In genomic region chr8:101020088-101020487, GRCm38 (mm10) we compare ENCODE assay signal across 10 mouse cellular contexts.
"Had no signal": no experiment of that assay in that cellular context is flagged by ENCODE, and none has a peak within 500 bp of the region (broad histone marks: within the 10 kb centered on the region; RNA-seq: fewer than 3 reads in every experiment).

No protein-coding gene starts in this region.

- ATAC-seq: lung, postnatal 0 days; midbrain, embryonic 16.5 days had no signal

- H3K27ac ChIP-seq: limb, embryonic 10.5 days; liver, embryonic 15.5 days; stomach, postnatal 0 days had no signal

- DNase-seq: kidney, adult 8-10 months; kidney, postnatal 25 days; layer of hippocampus, adult 9-11 months; lung, adult 2 months; lung, postnatal 36 days had no signal

- H3K4me3 ChIP-seq: limb, embryonic 10.5 days; liver, embryonic 15.5 days had no signal
